Mouse (Mus musculus) spleen, postnatal 36 days (tissue): ENCODE results near the gene Serac1.
A peak's percentile ranks its signal among the peaks of the same experiment; 100 is the strongest.

Experiments
- DNase-seq, 2 experiments: peaks; one replicate each; pipeline ENCODE4 v3.0.0; 2022; ENCODE audit warnings: low spot score in 2 of 2, mixed read lengths in 1 of 2

Serac1 gene

GRCm38 (mm10) chr17:6005246-6005637, 74.3 kb downstream of the Serac1 start:
- peak in 1 of 2 experiments; percentile 3 for DNase-seq

GRCm38 (mm10) chr17:6003661-6004060, 75.9 kb downstream of the Serac1 start:
- DNase-seq, result no peak

GRCm38 (mm10) chr17:6002563-6002962, 77.0 kb downstream of the Serac1 start:
- DNase-seq, result no peak

GRCm38 (mm10) chr17:6001836-6002235, 77.7 kb downstream of the Serac1 start:
- no peak for DNase-seq

- DNase-seq, result no peak
Measured at GRCm38 (mm10) chr17:6001389-6001788, 78.2 kb downstream of the Serac1 start.

- no peak for DNase-seq
Measured at GRCm38 (mm10) chr17:6000864-6001319, 78.6 kb downstream of the Serac1 start.

- DNase-seq, result no peak
Measured at GRCm38 (mm10) chr17:5999039-5999543, 80.5 kb downstream of the Serac1 start.

GRCm38 (mm10) chr17:5998235-5998500, 81.4 kb downstream of the Serac1 start:
- no peak for DNase-seq

GRCm38 (mm10) chr17:5997380-5998234, 81.9 kb downstream of the Serac1 start:
- no peak for DNase-seq

GRCm38 (mm10) chr17:5996589-5996988, 83.0 kb downstream of the Serac1 start:
- DNase-seq, result no peak

GRCm38 (mm10) chr17:5994606-5995005, 84.9 kb downstream of the Serac1 start:
- DNase-seq, result no peak

GRCm38 (mm10) chr17:5993581-5994260, 85.8 kb downstream of the Serac1 start:
- DNase-seq, result no peak

GRCm38 (mm10) chr17:5992866-5993580, 86.5 kb downstream of the Serac1 start:
- DNase-seq, result no peak
